In the genomic region with DNA sequence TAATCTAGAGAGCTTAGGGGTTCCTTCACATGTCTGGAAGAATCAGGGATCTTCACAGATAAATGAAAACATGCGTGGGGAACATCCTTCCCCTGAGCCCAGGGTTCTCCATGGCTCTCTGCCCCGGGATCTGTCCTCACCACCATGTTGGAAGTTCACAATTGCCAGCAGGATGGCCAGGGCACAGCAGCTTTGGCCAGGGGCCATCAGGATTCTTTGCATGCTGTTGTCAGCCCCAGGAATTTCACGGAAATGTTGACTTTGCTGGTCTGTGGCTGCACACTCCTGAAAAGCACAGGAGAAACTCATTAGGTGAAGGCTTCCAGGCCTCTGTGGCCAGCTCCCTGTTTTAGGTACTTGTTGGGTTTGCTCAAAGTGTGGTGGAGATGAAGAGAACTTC, we compare ENCODE assay signal across 23 mouse cellular contexts. TPM values are rescaled to one million over a fixed set of nuclear protein-coding genes. Genes with fewer than 3 reads are reported as not detected.
A peak's percentile ranks its signal among the peaks of the same experiment; 100 is the strongest.
DNase-seq lines count a peak whose midpoint lies in the region; ATAC-seq and TF ChIP-seq lines count a peak whose summit lies in the region.
"Had no signal": no experiment of that assay in that cellular context is flagged by ENCODE, and none has a peak within 500 bp of the region (broad histone marks: within the 10 kb centered on the region; RNA-seq: fewer than 3 reads in every experiment).

No protein-coding gene starts in this region.

- no peak for ATAC-seq in liver, postnatal 0 days
- no peak for ATAC-seq in inflammation-experienced regulatory T-cells, adult 6 months

- H3K36me3 ChIP-seq in liver, postnatal 0 days (replicated peaks; ENCODE audit: insufficient read depth, low read length): no peaks in the 10 kb centered on the region
- H3K36me3 ChIP-seq: kidney, embryonic 15.5 days; limb, embryonic 15.5 days had no signal

- intact Hi-C loops in heart, postnatal 10 days (cut with DNase I): no loop called here

- TF ChIP-seq EP300 in liver, postnatal 0 days (IDR thresholded peaks at IDR 0.05; ENCODE audit: low read depth): no peak

- no peak overlapping the region for H3K27ac ChIP-seq in liver, postnatal 0 days (ENCODE audit: low read depth)
- H3K27ac ChIP-seq: gastrocnemius, adult 2 months; heart, embryonic 13.5 days; kidney, embryonic 15.5 days; limb, embryonic 15.5 days had no signal

- H3K4me3 ChIP-seq in liver, postnatal 0 days (ENCODE audit: low read depth, low read length): no peak overlapping the region
- H3K4me3 ChIP-seq: gastrocnemius, adult 2 months; heart, embryonic 13.5 days; kidney, embryonic 15.5 days; limb, embryonic 15.5 days; myocyte had no signal

- no peaks in the 10 kb centered on the region for H3K27me3 ChIP-seq in liver, postnatal 0 days (ENCODE audit: insufficient read depth, low read length)
- H3K27me3 ChIP-seq: kidney, embryonic 15.5 days; limb, embryonic 15.5 days had no signal

- no peak overlapping the region for H3K9ac ChIP-seq in liver, postnatal 0 days (replicated peaks)
- H3K9ac ChIP-seq: heart, embryonic 13.5 days; kidney, embryonic 15.5 days; limb, embryonic 15.5 days had no signal

- no peak overlapping the region for H3K4me2 ChIP-seq in liver, postnatal 0 days (ENCODE audit: low read depth, low read length)
- H3K4me2 ChIP-seq: heart, embryonic 13.5 days; kidney, embryonic 15.5 days; limb, embryonic 15.5 days had no signal

- peak; percentile 10 to 34 for DNase-seq in heart, postnatal 10 days
- no peak for DNase-seq in heart, adult 9 months (ENCODE audit: low spot score in 2 of 2)
- DNase-seq in liver, postnatal 0 days: peak; percentile 30
- DNase-seq in liver (no peak), 3T3-L1 (ENCODE audit: low read depth, low spot score) (peak; percentile 53)
- DNase-seq in Muller cell, postnatal 12 days (ENCODE audit: inconsistent ontology term): peak; percentile 69
- DNase-seq in embryo, embryonic 10 days (ENCODE audit: low spot score): no peak
- DNase-seq: adrenal gland, adult 8-10 months; cerebellum, adult 9-10 months; embryo, embryonic 11 days; gastrocnemius, adult 2 months; midbrain, embryonic 14.5 days; thymus, postnatal 14 days had no signal

- no peak for TF ChIP-seq CTCF in liver, postnatal 0 days (IDR thresholded peaks at IDR 0.05; ENCODE audit: low read depth)

- 69% methylated on average over 3 of the region's 3 CpGs for WGBS in liver, postnatal 0 days (ENCODE audit: insufficient replicate concordance)

- H3K9me3 ChIP-seq in liver, postnatal 0 days (ENCODE audit: low read length): no peaks in the 10 kb centered on the region
- H3K9me3 ChIP-seq: kidney, embryonic 15.5 days; limb, embryonic 15.5 days had no signal

- no peaks in the 10 kb centered on the region; the same call in 1 of the 2 replicates for H3K4me1 ChIP-seq in liver, postnatal 0 days (ENCODE audit: insufficient read depth)

RNA-seq across cellular contexts. Expression of gene Pdzk1, which starts 20.4 kb away (rescaled TPM):
- total RNA-seq in heart, postnatal 10 days (2021): under 1 TPM; 0.17 to 0.31 TPM
- 49.4 and 57.7 TPM in 2 replicates for polyA plus RNA-seq in liver, postnatal 0 days (2015; fragmentation: Nextera tagmentation; extraction: Ambion mirVana)
- under 1 TPM in 1 of 3 experiments, not detected in 2; 0.94 TPM for polyA plus RNA-seq in inflammation-experienced regulatory T-cells, adult 6 months (2017; shearing (Covaris generic))
- total RNA-seq: gastrocnemius, adult 2 months had no signal
- polyA plus RNA-seq: embryonic facial prominence, embryonic 14.5 days; neural tube, embryonic 14.5 days had no signal

RNA-seq across cellular contexts. Expression of gene Cd160, which starts 20.5 kb away (rescaled TPM):
- not detected for total RNA-seq in heart, postnatal 10 days (2021)
- 0.78 and 0.89 TPM in 2 replicates for polyA plus RNA-seq in liver, postnatal 0 days (2015; fragmentation: Nextera tagmentation; extraction: Ambion mirVana)
- 10 to 100 TPM; 50.8 to 77.5 (median 75.0) TPM for polyA plus RNA-seq in inflammation-experienced regulatory T-cells, adult 6 months (2017; shearing (Covaris generic))
- total RNA-seq: gastrocnemius, adult 2 months; layer of hippocampus, adult 18-20 months; left cerebral cortex, postnatal 25 days had no signal
- polyA plus RNA-seq: testis, adult 2 months had no signal

Comparison
In these comparisons a context has a peak if more than half of its experiments do, and no peak if none do; other contexts are left out.
1. DNase-seq: peak in heart, postnatal 10 days (2 of 2), liver, postnatal 0 days (single experiment), 3T3-L1 (single experiment) and Muller cell, postnatal 12 days (single experiment); none in heart, adult 9 months (0 of 2), liver (single experiment) and embryo, embryonic 10 days (single experiment).
2. RNA of gene Pdzk1, which starts 20.4 kb away (polyA plus RNA-seq): 49.4 to 57.7 TPM in liver, postnatal 0 days; 0.94 TPM in inflammation-experienced regulatory T-cells, adult 6 months; every median in the first group is over 10 times any median in the second.
3. RNA of gene Cd160, which starts 20.5 kb away (polyA plus RNA-seq): 50.8 to 77.5 TPM in inflammation-experienced regulatory T-cells, adult 6 months; 0.78 to 0.89 TPM in liver, postnatal 0 days; every median in the first group is over 10 times any median in the second.